ENCODE assay signal across 8 mouse cellular contexts in genomic region chr2:155818596-155819391, GRCm38 (mm10). TPM values are rescaled to one million over a fixed set of nuclear protein-coding genes. Genes with fewer than 3 reads are reported as not detected.
DNase-seq lines count a peak whose midpoint lies in the region; ATAC-seq and TF ChIP-seq lines count a peak whose summit lies in the region.

No protein-coding gene starts in this region.

- H3K27me3 ChIP-seq in heart, embryonic 10.5 days (ENCODE audit: insufficient read depth, poor library complexity, severe bottlenecking), result peaks cover 10% of the 10 kb centered on the region
- H3K27me3 ChIP-seq in kidney, embryonic 15.5 days, result no peaks in the 10 kb centered on the region

- WGBS in heart, embryonic 10.5 days, result 2% methylated on average over 37 of the region's 37 CpGs
- whole genome bisulfite sequencing in kidney, embryonic 15.5 days, result 1% methylated on average over 37 of the region's 37 CpGs

- peak overlapping the region; percentile 73 for H3K9ac ChIP-seq in kidney, embryonic 15.5 days

- TF ChIP-seq CTCF in bone marrow macrophage, adult 2 months (IDR thresholded peaks at IDR 0.05; ENCODE audit: low read depth, low read length), result peak; percentile 14; the same call in 1 of the 2 replicates
- no peak for TF ChIP-seq CTCF in embryonic fibroblast, embryonic 13.5 days (IDR thresholded peaks at IDR 0.05; ENCODE audit: borderline replicate concordance, insufficient read depth, low read length)

- no peaks in the 10 kb centered on the region for H3K9me3 ChIP-seq in heart, embryonic 10.5 days
- H3K9me3 ChIP-seq in kidney, embryonic 15.5 days (replicated peaks), result no peaks in the 10 kb centered on the region

- H3K4me3 ChIP-seq in bone marrow macrophage, adult 2 months (ENCODE audit: insufficient read depth, low read length), result peak overlapping the region; percentile 98
- peak overlapping the region; percentile 58 for H3K4me3 ChIP-seq in embryonic fibroblast, embryonic 13.5 days (ENCODE audit: insufficient read depth, low read length)
- H3K4me3 ChIP-seq in heart, embryonic 10.5 days, result peak overlapping the region; percentile 75
- peak overlapping the region; percentile 73 for H3K4me3 ChIP-seq in kidney, embryonic 15.5 days (replicated peaks)

- peak; percentile 59; the same call in 1 of the 2 replicates for TF ChIP-seq POLR2A in bone marrow macrophage, adult 2 months (IDR thresholded peaks at IDR 0.05; ENCODE audit: borderline replicate concordance, low read depth, low read length)
- peak; percentile 99 for TF ChIP-seq POLR2A in embryonic fibroblast, embryonic 13.5 days (IDR thresholded peaks at IDR 0.05; ENCODE audit: low read depth, low read length)

- DNase-seq in A20 (ENCODE audit: low read depth, low spot score) (peak; percentile 93), liver (peak; percentile 96)
- peak; percentile 97 for DNase-seq in heart, embryonic 10.5 days (ENCODE audit: low spot score)
- DNase-seq in spleen, postnatal 4 days (ENCODE audit: low spot score in 2 of 2), result peak; percentile 95 to 96

- peak; percentile 96 for ATAC-seq in kidney, embryonic 15.5 days (replicated peaks; ENCODE audit: low FRiP score)
- peak; percentile 95 for ATAC-seq in monocyte, adult 5-6 weeks (replicated peaks; ENCODE audit: insufficient number of reproducible peaks, low FRiP score, low TSS enrichment, poor library complexity, severe bottlenecking)

- peaks cover 27% of the 10 kb centered on the region for H3K4me1 ChIP-seq in bone marrow macrophage, adult 2 months (ENCODE audit: control insufficient read depth, insufficient read depth, low read length)
- peaks cover 11% of the 10 kb centered on the region; the same call in 1 of the 2 replicates for H3K4me1 ChIP-seq in embryonic fibroblast, embryonic 13.5 days (ENCODE audit: control insufficient read depth, insufficient read depth, low read length)
- peaks cover 21% of the 10 kb centered on the region for H3K4me1 ChIP-seq in heart, embryonic 10.5 days
- peaks cover 18% of the 10 kb centered on the region for H3K4me1 ChIP-seq in kidney, embryonic 15.5 days

- H3K36me3 ChIP-seq in heart, embryonic 10.5 days, result peaks cover 44% of the 10 kb centered on the region
- H3K36me3 ChIP-seq in kidney, embryonic 15.5 days, result peaks cover 45% of the 10 kb centered on the region

- H3K27ac ChIP-seq in bone marrow macrophage, adult 2 months (ENCODE audit: insufficient read depth, low read depth, low read length), result peak overlapping the region; percentile 81
- H3K27ac ChIP-seq in embryonic fibroblast, embryonic 13.5 days (ENCODE audit: insufficient read depth, low read length), result peak overlapping the region; percentile 79
- peak overlapping the region; percentile 89 for H3K27ac ChIP-seq in heart, embryonic 10.5 days
- peak overlapping the region; percentile 77 for H3K27ac ChIP-seq in kidney, embryonic 15.5 days

- peak overlapping the region; percentile 92 for H3K4me2 ChIP-seq in kidney, embryonic 15.5 days

RNA-seq across cellular contexts. Expression of gene BC029722, which starts 0.4 kb away (rescaled TPM):
- 44.7 and 46.1 TPM in 2 replicates for polyA plus RNA-seq in bone marrow macrophage, adult 2 months (2012; ENCODE audit: insufficient read depth, insufficient read length, missing spikeins)
- polyA plus RNA-seq in embryonic fibroblast, embryonic 13.5 days (2011; ENCODE audit: insufficient read length, low read depth, missing spikeins), result 35.2 and 46.7 TPM in 2 replicates
- polyA plus RNA-seq in heart, embryonic 10.5 days (2016; fragmentation: Nextera tagmentation; extraction: Ambion mirVana), result 7.9 and 9.5 TPM in 2 replicates
- 14.5 and 18.1 TPM in 2 replicates for polyA plus RNA-seq in kidney, embryonic 15.5 days (2015; fragmentation: Nextera tagmentation; extraction: Ambion mirVana)
- 8.5 to 10.6 TPM (median 9.7 TPM) in 3 replicates for total RNA-seq in monocyte, adult 5-6 weeks (2017)

RNA-seq across cellular contexts. Expression of gene Eif6, which starts 7.9 kb away (rescaled TPM):
- polyA plus RNA-seq in bone marrow macrophage, adult 2 months (2012; ENCODE audit: insufficient read depth, insufficient read length, missing spikeins), result 89.5 and 91.7 TPM in 2 replicates
- polyA plus RNA-seq in embryonic fibroblast, embryonic 13.5 days (2011; ENCODE audit: insufficient read length, low read depth, missing spikeins), result 131 and 133 TPM in 2 replicates
- polyA plus RNA-seq in heart, embryonic 10.5 days (2016; fragmentation: Nextera tagmentation; extraction: Ambion mirVana), result 170 and 215 TPM in 2 replicates
- 204 and 210 TPM in 2 replicates for polyA plus RNA-seq in kidney, embryonic 15.5 days (2015; fragmentation: Nextera tagmentation; extraction: Ambion mirVana)
- total RNA-seq in monocyte, adult 5-6 weeks (2017), result 38.9 to 84.9 TPM (median 83.4 TPM) in 3 replicates

RNA-seq across cellular contexts. Expression of gene Fam83c, which starts 15.9 kb away (rescaled TPM):
- not detected in 2 replicates for polyA plus RNA-seq in bone marrow macrophage, adult 2 months (2012; ENCODE audit: insufficient read depth, insufficient read length, missing spikeins)
- polyA plus RNA-seq in embryonic fibroblast, embryonic 13.5 days (2011; ENCODE audit: insufficient read length, low read depth, missing spikeins), result not detected in 2 replicates
- polyA plus RNA-seq in heart, embryonic 10.5 days (2016; fragmentation: Nextera tagmentation; extraction: Ambion mirVana), result 0.22 and 0.30 TPM in 2 replicates
- polyA plus RNA-seq in kidney, embryonic 15.5 days (2015; fragmentation: Nextera tagmentation; extraction: Ambion mirVana), result 0.15 and 0.19 TPM in 2 replicates
- total RNA-seq in monocyte, adult 5-6 weeks (2017), result not detected in 3 replicates

RNA-seq across cellular contexts. Expression of gene Mmp24, which starts 43.7 kb away (rescaled TPM):
- polyA plus RNA-seq in bone marrow macrophage, adult 2 months (2012; ENCODE audit: insufficient read depth, insufficient read length, missing spikeins), result not detected in 2 replicates
- 0.16 TPM in 1 of 2 replicates, not detected in the other for polyA plus RNA-seq in embryonic fibroblast, embryonic 13.5 days (2011; ENCODE audit: insufficient read length, low read depth, missing spikeins)
- 0.06 TPM in 1 of 2 replicates, not detected in the other for polyA plus RNA-seq in heart, embryonic 10.5 days (2016; fragmentation: Nextera tagmentation; extraction: Ambion mirVana)
- polyA plus RNA-seq in kidney, embryonic 15.5 days (2015; fragmentation: Nextera tagmentation; extraction: Ambion mirVana), result 0.14 and 0.16 TPM in 2 replicates
- total RNA-seq in monocyte, adult 5-6 weeks (2017), result 0.10 TPM in 1 of 3 replicates, not detected in the others

Comparison
In these comparisons a context has a peak if more than half of its experiments do, and no peak if none do; other contexts are left out.
1. Peak in every context shown above with its lines: DNase-seq, ATAC-seq, H3K4me3 ChIP-seq and H3K27ac ChIP-seq.